Mouse (Mus musculus): ENCODE results near the gene Aqp9. TPM values are rescaled to one million over a fixed set of nuclear protein-coding genes. Genes with fewer than 3 reads are reported as not detected.

The Aqp9 gene
- polyA plus RNA-seq, 1 experiment from 2014 or later, result 0.74 TPM

DNA sequence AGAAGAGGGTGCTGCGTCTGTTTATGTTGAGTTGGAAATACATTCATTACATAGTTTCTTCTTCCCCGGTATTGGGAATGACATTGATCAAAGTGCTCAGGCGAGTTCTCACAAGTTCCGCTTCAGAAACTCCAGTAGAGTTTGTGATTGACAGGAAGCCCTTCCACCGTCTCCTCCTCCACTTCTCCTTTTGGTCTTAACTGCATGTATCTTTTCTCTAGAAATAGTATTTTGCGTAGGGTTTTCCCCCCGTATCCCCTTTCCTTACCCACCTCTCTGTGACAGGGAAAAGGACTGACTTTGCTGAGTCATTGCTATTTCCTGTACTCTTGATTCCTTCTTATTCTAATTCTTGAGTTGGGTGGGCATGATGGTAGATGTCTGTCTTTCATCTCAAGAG is 18.9 kb upstream of the Aqp9 start:
- WGBS, result 89% methylated on average over 7 of the region's 7 CpGs
- H3K9me3 ChIP-seq, result no peaks in the 10 kb centered on the region
- no peaks in the 10 kb centered on the region for H3K27me3 ChIP-seq (replicated peaks)
- H3K9ac ChIP-seq, result no peak overlapping the region
- no peaks in the 10 kb centered on the region for H3K36me3 ChIP-seq
- no peak overlapping the region for H3K4me3 ChIP-seq (replicated peaks)
- no peak overlapping the region for H3K4me2 ChIP-seq (replicated peaks)
- H3K4me1 ChIP-seq (replicated peaks), result no peaks in the 10 kb centered on the region
- no peak for ATAC-seq
- no peak overlapping the region for H3K27ac ChIP-seq

DNA sequence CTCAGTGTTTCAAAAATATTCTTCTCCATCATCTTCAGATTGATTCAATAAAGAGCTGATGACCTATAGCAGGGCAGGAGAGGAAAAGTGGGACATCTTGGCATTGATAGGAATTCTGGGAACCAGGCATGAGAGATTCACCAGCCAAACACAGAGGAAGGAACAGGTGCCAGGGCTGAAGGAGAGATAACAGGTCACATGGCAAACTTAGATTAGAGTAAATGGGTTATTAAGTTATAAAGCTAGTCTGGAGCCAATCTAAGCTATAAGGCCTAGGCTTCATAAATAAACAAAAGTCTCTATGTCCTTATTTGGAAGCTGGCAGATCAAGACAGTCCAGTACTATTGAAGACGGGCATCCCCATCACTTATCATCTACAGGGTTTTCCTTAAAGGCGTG is 17.3 kb upstream of the Aqp9 start:
- Histone ChIP-seq H3K4me3 (replicated peaks) (no peak overlapping the region), H3K36me3 (no peaks in the 10 kb centered on the region), H3K4me1 (replicated peaks) (no peaks in the 10 kb centered on the region), H3K4me2 (replicated peaks) (no peak overlapping the region), H3K9ac (no peak overlapping the region), H3K27me3 (replicated peaks) (no peaks in the 10 kb centered on the region), H3K9me3 (no peaks in the 10 kb centered on the region), H3K27ac (no peak overlapping the region)
- peak; percentile 39; the same call in 1 of the 2 replicates for ATAC-seq
- WGBS, result 49% methylated on average over 2 of the region's 2 CpGs

DNA sequence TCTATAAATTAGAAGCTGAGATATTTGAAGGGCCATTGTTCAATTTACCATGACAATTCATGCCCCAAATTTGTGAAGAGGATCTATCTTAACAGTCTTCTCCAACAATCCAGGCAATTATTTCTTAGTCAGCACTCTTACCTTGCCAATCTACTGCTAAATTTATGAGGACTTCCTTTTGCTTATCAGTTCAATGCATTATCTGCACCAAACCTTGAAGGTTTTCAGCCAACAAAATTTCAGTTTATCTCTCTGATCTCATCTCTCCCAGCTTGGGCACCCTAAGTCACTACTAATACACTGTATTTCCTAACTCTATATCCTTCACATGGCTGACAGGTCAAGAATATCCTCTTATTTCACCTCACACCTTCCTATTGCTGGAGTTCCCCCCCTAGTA is 16.8 kb upstream of the Aqp9 start:
- Histone ChIP-seq H3K9ac (no peak overlapping the region), H3K4me3 (replicated peaks) (no peak overlapping the region), H3K36me3 (no peaks in the 10 kb centered on the region), H3K27ac (no peak overlapping the region), H3K9me3 (no peaks in the 10 kb centered on the region), H3K4me1 (replicated peaks) (no peaks in the 10 kb centered on the region), H3K27me3 (replicated peaks) (no peaks in the 10 kb centered on the region), H3K4me2 (replicated peaks) (no peak overlapping the region)
- no peak for ATAC-seq

DNA sequence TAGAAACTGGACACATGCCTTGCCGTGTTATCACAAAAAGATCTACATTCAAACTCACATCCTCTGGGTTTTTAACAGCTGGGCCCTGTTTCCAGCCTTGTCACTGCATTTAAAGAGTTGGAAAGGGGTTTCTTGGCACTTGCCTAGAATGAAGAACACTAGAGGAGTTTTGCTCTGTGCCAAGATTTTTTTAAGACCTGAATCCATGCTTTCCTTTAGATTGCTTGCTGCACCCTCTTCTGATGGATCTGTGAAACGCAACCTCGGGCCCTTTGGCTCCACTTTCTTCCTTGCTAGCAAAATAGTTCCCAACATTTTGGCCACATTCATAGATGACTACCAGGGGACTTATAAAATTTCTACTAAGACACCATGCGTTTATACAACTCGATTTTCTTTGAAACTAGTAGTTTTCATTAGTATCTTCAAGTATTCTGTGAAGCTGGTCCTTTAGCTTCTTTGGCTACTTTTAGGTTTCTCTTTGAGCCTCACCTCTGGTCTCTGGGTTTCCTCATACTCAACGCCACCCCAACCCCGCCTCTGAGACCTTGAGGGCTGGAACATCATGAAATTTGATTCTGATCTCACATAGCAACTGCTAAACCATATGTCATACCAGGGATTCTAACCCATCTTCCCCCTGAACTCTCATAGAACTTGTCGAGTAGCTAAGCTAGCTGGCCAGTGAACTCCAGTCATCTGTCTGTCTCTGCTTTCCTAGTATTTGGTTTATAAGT is 11.7 kb upstream of the Aqp9 start:
- Histone ChIP-seq H3K4me2 (replicated peaks) (no peak overlapping the region), H3K4me3 (replicated peaks) (no peak overlapping the region), H3K9me3 (no peaks in the 10 kb centered on the region), H3K36me3 (no peaks in the 10 kb centered on the region), H3K27ac (no peak overlapping the region), H3K9ac (no peak overlapping the region), H3K27me3 (replicated peaks) (no peaks in the 10 kb centered on the region), H3K4me1 (replicated peaks) (no peaks in the 10 kb centered on the region)
- WGBS, result 66% methylated on average over 8 of the region's 8 CpGs
- ATAC-seq, result no peak

DNA sequence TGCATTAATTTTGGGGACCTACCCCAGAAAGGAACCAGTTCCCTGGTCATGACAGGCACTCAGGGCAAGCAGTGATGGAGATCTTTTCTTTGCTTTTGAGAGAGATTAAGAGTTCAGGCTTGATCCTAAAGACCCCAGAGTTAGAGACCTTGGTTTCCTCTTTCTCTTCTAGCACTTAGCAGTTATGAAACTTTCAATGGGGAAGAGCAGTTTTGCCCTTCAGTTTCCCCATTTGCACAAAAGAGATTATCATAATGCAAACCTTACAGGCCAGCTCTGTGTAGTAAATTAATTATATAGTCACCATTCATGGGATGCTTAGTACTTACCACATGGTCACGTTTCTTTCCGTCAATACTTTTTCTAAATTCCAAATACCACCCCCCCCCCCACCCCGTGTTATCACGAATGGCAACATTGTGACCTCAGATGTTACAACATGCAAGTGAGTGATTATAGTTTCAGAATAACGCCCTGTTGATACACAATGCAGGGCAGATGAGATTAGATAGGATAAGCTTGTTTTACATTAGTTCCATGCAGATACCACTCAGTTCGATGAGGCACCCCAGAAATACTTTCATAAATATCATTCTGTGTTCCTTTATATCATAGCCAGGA is 10.9 kb upstream of the Aqp9 start:
- Histone ChIP-seq H3K4me2 (replicated peaks) (no peak overlapping the region), H3K4me3 (replicated peaks) (no peak overlapping the region), H3K36me3 (no peaks in the 10 kb centered on the region), H3K4me1 (replicated peaks) (no peaks in the 10 kb centered on the region), H3K9me3 (no peaks in the 10 kb centered on the region), H3K27me3 (replicated peaks) (no peaks in the 10 kb centered on the region), H3K9ac (no peak overlapping the region), H3K27ac (no peak overlapping the region)
- WGBS, result 66% methylated on average over 6 of the region's 6 CpGs
- no peak for ATAC-seq

DNA sequence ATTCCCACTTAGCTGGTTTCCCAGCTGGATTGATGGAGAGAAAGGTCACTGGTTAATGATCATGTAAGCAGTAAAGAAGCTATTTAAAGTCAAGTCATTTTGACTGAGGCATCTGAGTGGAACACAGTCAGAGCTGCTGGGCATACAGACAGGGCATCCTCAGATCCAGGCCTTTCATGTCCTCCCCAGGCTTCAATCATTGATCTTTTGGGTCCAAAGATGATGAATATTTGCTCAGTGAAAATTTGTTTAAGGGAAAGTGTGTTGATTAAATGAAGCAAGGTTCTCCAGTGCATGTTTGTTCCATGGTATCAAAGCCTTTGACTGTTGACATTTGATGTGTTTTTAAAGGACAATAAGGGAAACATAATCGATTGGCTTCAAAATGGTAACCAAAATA is 7.2 kb upstream of the Aqp9 start:
- no peaks in the 10 kb centered on the region for H3K9me3 ChIP-seq
- no peak for ATAC-seq
- WGBS, result 90% methylated on average over 1 of the region's 1 CpGs

DNA sequence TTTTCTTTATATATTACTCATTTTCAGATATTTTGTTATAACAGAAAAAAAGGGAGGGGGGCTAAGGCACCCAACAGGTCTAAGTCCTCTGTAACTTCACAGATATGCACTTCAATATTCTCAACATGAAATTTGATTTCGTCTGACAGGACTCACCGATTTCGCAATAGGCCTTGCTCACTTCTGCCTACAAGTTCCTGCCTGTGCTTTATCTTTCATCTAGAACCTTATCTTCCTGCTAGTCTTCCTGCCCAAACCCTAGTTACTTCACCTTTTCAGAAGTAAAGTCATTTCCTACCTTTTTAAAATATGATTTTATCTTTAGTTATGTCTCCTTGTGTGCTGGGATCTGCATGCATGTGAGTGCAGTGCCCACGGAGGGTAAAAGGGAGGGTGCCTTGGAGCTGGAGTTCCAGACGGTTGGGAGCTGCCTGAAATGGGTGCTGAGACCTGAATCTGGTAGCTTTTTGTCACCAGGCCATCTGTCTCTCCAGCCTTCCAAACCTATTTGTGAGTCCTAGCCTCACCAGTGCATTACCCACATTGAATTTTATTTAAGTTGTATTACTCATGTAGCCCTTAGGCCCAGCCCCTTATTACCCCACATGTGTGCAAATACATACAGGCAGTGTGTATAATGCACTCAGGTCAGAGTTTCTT is 6.0 kb upstream of the Aqp9 start:
- no peaks in the 10 kb centered on the region for H3K27me3 ChIP-seq (replicated peaks)
- no peak overlapping the region for H3K9ac ChIP-seq
- no peaks in the 10 kb centered on the region for H3K4me1 ChIP-seq (replicated peaks)
- H3K4me3 ChIP-seq (replicated peaks), result no peak overlapping the region
- no peaks in the 10 kb centered on the region for H3K36me3 ChIP-seq
- ATAC-seq, result no peak
- 70% methylated on average over 5 of the region's 5 CpGs for WGBS
- H3K27ac ChIP-seq, result no peak overlapping the region
- H3K4me2 ChIP-seq (replicated peaks), result no peak overlapping the region
- H3K9me3 ChIP-seq, result no peaks in the 10 kb centered on the region

More for the DNA sequence above, 7.2 kb upstream of the Aqp9 start:
- H3K9ac ChIP-seq, result no peak overlapping the region
- H3K4me3 ChIP-seq (replicated peaks), result no peak overlapping the region
- no peak overlapping the region for H3K4me2 ChIP-seq (replicated peaks)
- H3K27me3 ChIP-seq (replicated peaks), result no peaks in the 10 kb centered on the region
- no peaks in the 10 kb centered on the region for H3K36me3 ChIP-seq
- H3K27ac ChIP-seq, result no peak overlapping the region
- H3K4me1 ChIP-seq (replicated peaks), result no peaks in the 10 kb centered on the region

DNA sequence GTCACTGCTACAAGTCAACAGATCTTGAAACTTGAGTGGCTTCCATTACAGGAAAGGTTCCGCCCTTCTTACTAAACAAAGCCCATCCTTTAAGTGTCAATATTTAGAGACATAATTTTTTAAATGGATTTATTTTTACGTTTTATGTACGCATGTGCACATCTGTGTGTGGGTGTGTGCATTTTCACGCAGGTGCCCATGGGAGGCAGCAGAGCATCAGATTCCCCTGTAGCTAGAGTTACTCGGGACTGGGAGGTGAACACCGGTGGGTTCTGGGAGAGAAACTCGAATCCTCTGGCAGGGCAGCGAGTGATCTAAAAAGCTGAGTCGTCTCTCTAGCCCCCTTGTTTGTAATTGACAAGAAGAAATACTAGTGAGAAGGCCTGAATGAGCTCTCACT is 5.1 kb upstream of the Aqp9 start:
- H3K9ac ChIP-seq, result no peak overlapping the region
- no peaks in the 10 kb centered on the region for H3K36me3 ChIP-seq
- no peak overlapping the region for H3K4me3 ChIP-seq (replicated peaks)
- ATAC-seq, result no peak
- H3K9me3 ChIP-seq, result no peaks in the 10 kb centered on the region
- H3K27me3 ChIP-seq (replicated peaks), result no peaks in the 10 kb centered on the region
- peaks cover 6% of the 10 kb centered on the region; the same call in 1 of the 2 replicates for H3K4me1 ChIP-seq (replicated peaks)
- no peak overlapping the region for H3K4me2 ChIP-seq (replicated peaks)
- no peak overlapping the region for H3K27ac ChIP-seq
- WGBS, result 59% methylated on average over 9 of the region's 9 CpGs

DNA sequence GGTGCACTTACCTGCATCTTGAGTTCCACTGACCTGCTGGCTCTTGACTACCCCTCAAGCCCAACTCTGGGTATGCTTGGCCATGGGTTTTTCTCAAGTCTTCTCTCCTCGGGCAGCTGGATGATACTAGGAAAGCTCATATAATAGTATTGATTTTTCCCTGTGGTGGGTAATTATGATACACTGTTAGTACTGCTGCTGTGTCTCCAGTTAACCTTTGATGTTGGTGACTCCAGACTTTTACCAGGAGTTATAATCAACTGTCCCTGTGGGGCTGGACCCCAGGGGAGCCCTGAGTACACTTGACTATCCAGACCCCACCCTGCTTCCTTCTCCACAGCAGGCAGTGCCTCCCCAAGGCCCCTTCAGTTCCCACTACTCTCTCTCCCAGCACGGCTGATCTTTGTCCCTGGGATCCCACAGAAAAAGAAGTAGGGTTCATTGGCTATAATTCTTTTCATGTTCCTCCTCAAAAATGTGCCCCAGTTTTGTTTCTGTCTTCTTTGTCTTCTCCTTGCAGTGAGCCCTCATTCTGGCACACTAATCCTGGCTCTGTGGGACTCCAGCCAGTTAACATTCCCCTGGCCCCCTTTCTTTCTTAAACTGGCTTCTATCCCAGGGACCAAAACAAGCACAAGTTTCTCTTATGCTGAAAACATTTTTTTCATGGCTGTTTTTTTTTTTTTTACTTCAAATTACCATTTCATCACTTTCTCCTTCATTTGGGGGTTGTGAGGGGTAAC is 838 bp downstream of the Aqp9 start:
- peaks cover 13% of the 10 kb centered on the region; the same call in 1 of the 2 replicates for H3K4me1 ChIP-seq (replicated peaks)
- no peaks in the 10 kb centered on the region for H3K27me3 ChIP-seq (replicated peaks)
- H3K27ac ChIP-seq, result peak overlapping the region; percentile 65
- WGBS, result 33% methylated on average over 2 of the region's 2 CpGs
- H3K36me3 ChIP-seq, result no peaks in the 10 kb centered on the region
- 0 out of 2 replicates have a peak overlapping the region, but pooled peaks have one; percentile 26 for H3K4me2 ChIP-seq (replicated peaks)
- no peaks in the 10 kb centered on the region for H3K9me3 ChIP-seq
- no peak overlapping the region for H3K9ac ChIP-seq
- no peak overlapping the region for H3K4me3 ChIP-seq (replicated peaks)
- ATAC-seq, result peak; percentile 68

DNA sequence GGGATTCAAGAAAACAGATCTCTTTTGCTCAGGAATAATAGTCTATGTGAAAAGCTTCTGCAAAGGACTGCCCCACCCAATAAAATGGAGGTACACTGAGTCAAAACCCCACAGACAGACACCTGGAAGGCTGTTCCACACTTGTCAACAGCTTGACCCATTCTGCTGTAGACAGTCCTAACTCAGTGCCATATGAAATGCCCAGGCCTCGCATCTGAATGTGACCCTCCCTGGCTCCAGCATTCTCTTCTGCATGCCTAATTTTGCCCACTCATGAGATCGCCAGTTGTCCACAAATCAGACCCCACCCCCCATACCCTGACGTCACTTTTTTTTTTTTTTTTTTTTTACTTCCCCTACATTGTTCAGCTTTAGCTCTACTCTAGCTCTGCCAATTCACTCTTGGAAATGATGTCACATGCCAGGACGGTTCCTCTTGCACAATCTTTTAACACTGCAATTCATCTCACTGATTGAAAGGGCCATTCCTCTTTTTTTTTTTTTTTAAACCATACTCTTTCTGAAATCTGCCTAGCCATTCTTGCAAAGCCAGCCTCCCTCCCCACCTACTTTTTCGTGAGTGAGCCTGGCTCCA is 1.5 kb downstream of the Aqp9 start:
- ATAC-seq, result peak; percentile 73
- Histone ChIP-seq H3K9ac (no peak overlapping the region), H3K9me3 (no peaks in the 10 kb centered on the region), H3K4me3 (replicated peaks) (no peak overlapping the region), H3K4me1 (replicated peaks) (peaks cover 13% of the 10 kb centered on the region; the same call in 1 of the 2 replicates), H3K36me3 (no peaks in the 10 kb centered on the region), H3K4me2 (replicated peaks) (0 out of 2 replicates have a peak overlapping the region, but pooled peaks have one; percentile 26), H3K27me3 (replicated peaks) (no peaks in the 10 kb centered on the region), H3K27ac (peak overlapping the region; percentile 65; the same call in 1 of the 2 replicates)
- WGBS, result 50% methylated on average over 5 of the region's 5 CpGs

DNA sequence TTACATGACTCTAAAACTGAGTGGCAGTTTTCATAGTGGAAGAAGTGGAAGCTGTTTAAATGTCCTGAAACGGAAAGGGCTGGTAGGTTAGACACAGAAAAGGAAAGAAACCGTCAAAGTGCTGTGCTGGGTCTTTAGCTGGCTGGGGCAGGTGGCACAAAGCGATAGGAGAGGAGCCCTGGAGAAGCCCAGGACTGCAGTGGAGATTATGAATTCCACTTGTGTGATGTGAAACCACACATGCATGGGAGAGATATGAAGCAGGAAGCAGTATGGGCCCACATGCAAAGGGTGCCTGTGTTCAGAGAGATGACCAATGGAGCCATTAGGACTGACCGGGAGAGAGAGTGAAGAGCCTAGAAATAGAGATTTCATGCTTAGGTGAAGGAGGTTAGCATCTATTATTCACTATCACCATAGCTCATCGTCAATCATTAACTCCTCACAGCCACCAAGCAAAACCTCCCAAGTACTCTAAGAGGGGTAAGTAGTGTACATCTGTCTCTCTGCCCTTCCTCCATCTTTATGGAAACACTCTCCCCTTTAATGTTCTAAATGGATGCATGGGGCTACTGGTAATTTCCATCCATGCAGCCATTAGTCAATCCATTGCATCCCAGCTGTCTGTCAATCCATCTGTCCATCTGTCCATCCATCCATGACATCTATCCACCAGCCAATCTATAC is 2.3 kb downstream of the Aqp9 start:
- H3K27ac ChIP-seq, result no peak overlapping the region
- H3K4me3 ChIP-seq (replicated peaks), result no peak overlapping the region
- no peak overlapping the region for H3K9ac ChIP-seq
- no peaks in the 10 kb centered on the region for H3K27me3 ChIP-seq (replicated peaks)
- peak; percentile 26; the same call in 1 of the 2 replicates for ATAC-seq
- no peaks in the 10 kb centered on the region for H3K9me3 ChIP-seq
- no peaks in the 10 kb centered on the region for H3K36me3 ChIP-seq
- 89% methylated on average over 5 of the region's 5 CpGs for WGBS
- H3K4me1 ChIP-seq (replicated peaks), result peaks cover 13% of the 10 kb centered on the region; the same call in 1 of the 2 replicates
- no peak overlapping the region for H3K4me2 ChIP-seq (replicated peaks)
